Mouse (Mus musculus): ENCODE results near the gene Psmb7.

Psmb7 gene

GRCm38 (mm10) chr2:38542366-38542765 is 101.5 kb downstream of the Psmb7 start:
- DNase-seq, result no peak

- DNase-seq, result no peak
Measured at GRCm38 (mm10) chr2:38541570-38541969, 102.3 kb downstream of the Psmb7 start.

GRCm38 (mm10) chr2:38541101-38541500 is 102.8 kb downstream of the Psmb7 start:
- no peak for DNase-seq

GRCm38 (mm10) chr2:38540666-38541065 is 103.2 kb downstream of the Psmb7 start:
- DNase-seq, result no peak

GRCm38 (mm10) chr2:38539677-38540076 is 104.2 kb downstream of the Psmb7 start:
- no peak for DNase-seq
